Mouse (Mus musculus): Measurements from ENCODE around the gene Kcnmb2.

Gene Kcnmb2

GRCm38 (mm10) chr3:32149851-32150570 is 247.7 kb downstream of the Kcnmb2 start:
- DNase-seq = no peak

- DNase-seq = no peak
Observed at GRCm38 (mm10) chr3:32180519-32180918, 278.2 kb downstream of the Kcnmb2 start.

- no peak for DNase-seq
Observed at GRCm38 (mm10) chr3:32185855-32186522, 283.7 kb downstream of the Kcnmb2 start.

GRCm38 (mm10) chr3:32188521-32188920 is 286.2 kb downstream of the Kcnmb2 start:
- peak; percentile 37 for DNase-seq

- no peak for DNase-seq
Observed at GRCm38 (mm10) chr3:32188955-32189354, 286.6 kb downstream of the Kcnmb2 start.

GRCm38 (mm10) chr3:32189956-32190355 is 287.6 kb downstream of the Kcnmb2 start:
- DNase-seq = no peak

GRCm38 (mm10) chr3:32194014-32194413 is 291.7 kb downstream of the Kcnmb2 start:
- no peak for DNase-seq

GRCm38 (mm10) chr3:32226755-32227154 is 324.4 kb downstream of the Kcnmb2 start:
- no peak for DNase-seq

GRCm38 (mm10) chr3:32236766-32237165 is 334.5 kb downstream of the Kcnmb2 start:
- DNase-seq = no peak
